Mouse (Mus musculus) left cerebral cortex, adult 6 months (tissue): ENCODE measurements around the gene Mob1a. TPM values are rescaled to one million over a fixed set of nuclear protein-coding genes. Genes with fewer than 3 reads are reported as not detected.

Experiments used
- long read RNA-seq, 2 experiments: library from polyadenylated mRNA; unstranded; transcript quantifications; one replicate each; pipeline ENCODE4 v2.0.0; 2019 to 2020
- polyA plus RNA-seq: library from polyadenylated mRNA; unstranded; fragments of <200 nt; fragmentation: Nextera tagmentation; gene quantifications from 2 replicates; pipeline ENCODE4 v1.2.3, GENCODE M21; 2021

Gene Mob1a
- 13.1 and 25.9 TPM in 2 replicates for polyA plus RNA-seq
- long read RNA-seq, experiment 1, full-length matches to known transcripts, result 35 of 58 reads
- long read RNA-seq, experiment 1, partial matches to known transcripts, result 0 of 58 reads
- long read RNA-seq, experiment 1, other reads (novel, unspliced or antisense), result 23 of 58 reads
- long read RNA-seq, experiment 2, full-length matches to known transcripts, result 1 of 8 reads
- long read RNA-seq, experiment 2, partial matches to known transcripts, result 0 of 8 reads
- long read RNA-seq, experiment 2, other reads (novel, unspliced or antisense), result 7 of 8 reads

DNA sequence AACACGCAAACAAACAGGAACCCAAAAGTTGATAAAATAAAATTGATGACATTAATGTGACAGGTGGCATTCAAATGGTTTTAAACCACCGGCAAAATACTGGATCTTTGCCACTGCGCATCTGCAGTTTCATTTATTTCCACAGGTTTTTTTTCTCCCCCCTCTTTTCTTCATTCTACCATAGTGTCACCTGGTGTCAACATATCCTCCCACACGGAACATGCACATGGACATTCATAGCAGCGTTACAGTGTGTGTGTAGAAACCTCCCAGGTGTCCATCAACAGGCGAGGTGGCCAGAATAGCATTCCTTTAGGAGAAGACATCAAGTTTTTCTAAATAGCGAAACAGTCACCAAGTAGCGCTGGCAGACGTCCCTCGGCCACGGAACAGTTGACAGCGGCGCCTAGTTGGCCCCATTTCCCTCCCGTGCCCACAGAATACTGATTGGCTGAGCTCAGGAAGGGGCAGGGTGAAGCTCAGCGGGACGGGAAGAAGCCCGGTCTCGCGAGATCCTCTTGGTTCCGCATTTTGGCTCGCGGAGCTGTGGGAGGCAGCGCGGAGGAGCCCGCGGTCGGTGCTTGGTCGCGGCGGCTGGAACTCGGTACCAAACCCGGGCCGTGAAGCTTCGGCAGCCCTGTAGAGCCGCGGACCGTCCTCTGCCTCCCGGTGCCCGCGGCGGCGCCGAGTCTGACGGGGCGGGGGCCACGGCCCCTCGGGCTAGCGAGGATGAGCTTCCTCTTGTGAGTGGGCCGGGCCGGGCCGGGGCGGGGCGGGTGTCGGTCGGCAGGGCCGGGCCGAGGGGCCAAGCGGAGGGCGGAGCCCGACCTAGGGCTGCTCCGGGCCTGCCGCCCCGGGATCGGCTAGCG is at the start of gene Mob1a, which contains the start of gene Mthfd2:
Gene Mob1a, plus strand, starts transcription at position 492 of the 869 bp plus-strand sequence.
Gene Mthfd2, minus strand, starts transcription at position 384 of the 869 bp plus-strand sequence.

DNA sequence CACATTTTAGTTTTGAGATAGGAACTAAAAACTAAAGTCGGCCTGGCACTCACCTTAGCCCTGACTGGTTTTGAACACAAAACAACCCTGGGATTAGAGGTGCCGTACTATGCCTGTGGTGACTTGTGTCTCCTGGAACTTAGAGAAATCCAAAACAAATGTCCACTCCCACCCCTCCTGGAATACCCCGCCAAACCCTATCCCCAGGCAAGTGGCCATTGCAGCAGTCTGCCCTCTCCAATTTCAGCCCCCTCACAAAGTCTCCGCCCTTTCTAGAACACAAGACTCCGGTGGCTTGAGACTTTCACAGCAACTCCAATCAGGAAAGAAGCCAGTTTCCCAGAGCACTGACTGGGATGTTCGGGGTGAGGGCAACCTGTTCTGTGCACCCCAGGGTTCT is 23.1 kb downstream of the Mob1a start, which contains the start of gene Bola3:
Gene Bola3, plus strand, starts transcription at position 275 of the 400 bp plus-strand sequence.

Other genes starting within 250 kb of the Mob1a start
- 23.7 and 26.7 TPM in 2 replicates for gene Pcgf1, start 248.1 kb upstream of the Mob1a start, polyA plus RNA-seq
- gene Lbx2, start 239.6 kb upstream of the Mob1a start, polyA plus RNA-seq, result 0.90 and 1.2 TPM in 2 replicates
- gene Ccdc142, start 224.4 kb upstream of the Mob1a start, polyA plus RNA-seq, result 1.0 and 1.5 TPM in 2 replicates
- gene Gm42688, start 224.4 kb upstream of the Mob1a start, polyA plus RNA-seq, result 0.87 and 1.2 TPM in 2 replicates
- 149 and 168 TPM in 2 replicates for gene Mrpl53, start 217.0 kb upstream of the Mob1a start, polyA plus RNA-seq
- 2.2 and 2.6 TPM in 2 replicates for gene Mogs, start 210.5 kb upstream of the Mob1a start, polyA plus RNA-seq
- gene Wbp1, start 204.5 kb upstream of the Mob1a start, polyA plus RNA-seq, result 21.8 and 51.8 TPM in 2 replicates
- gene Ino80b, start 200.6 kb upstream of the Mob1a start, polyA plus RNA-seq, result 8.2 and 23.6 TPM in 2 replicates
- gene Rtkn, start 190.6 kb upstream of the Mob1a start, polyA plus RNA-seq, result 67.3 and 68.0 TPM in 2 replicates
- gene Wdr54, start 169.6 kb upstream of the Mob1a start, polyA plus RNA-seq, result 23.3 and 39.1 TPM in 2 replicates
- gene 1700003E16Rik, start 169.6 kb upstream of the Mob1a start, polyA plus RNA-seq, result 28.6 and 44.3 TPM in 2 replicates
- gene Dctn1, start 160.1 kb upstream of the Mob1a start, polyA plus RNA-seq, result 113 and 119 TPM in 2 replicates
- 0.13 TPM in 1 of 2 replicates, not detected in the other for gene Slc4a5, start 106.2 kb upstream of the Mob1a start, polyA plus RNA-seq
- 14.2 and 17.4 TPM in 2 replicates for gene Mthfd2, start 108 bp upstream of the Mob1a start, polyA plus RNA-seq
- 228 and 281 TPM in 2 replicates for gene Bola3, start 23.1 kb downstream of the Mob1a start, polyA plus RNA-seq
- 5.7 and 10.3 TPM in 2 replicates for gene Tet3, start 133.1 kb downstream of the Mob1a start, polyA plus RNA-seq
- 51.5 and 52.4 TPM in 2 replicates for gene Dguok, start 181.0 kb downstream of the Mob1a start, polyA plus RNA-seq
- 0.16 TPM in 1 of 2 replicates, not detected in the other for gene Actg2, start 210.2 kb downstream of the Mob1a start, polyA plus RNA-seq
- gene Stambp, start 246.7 kb downstream of the Mob1a start, polyA plus RNA-seq, result 33.7 and 35.5 TPM in 2 replicates